Mouse (Mus musculus): ENCODE results near the gene Ky. TPM values are rescaled to one million over a fixed set of nuclear protein-coding genes. Genes with fewer than 3 reads are reported as not detected.

The Ky gene
- total RNA-seq, 4 experiments from 2014 or later, result 68.4 to 165 (median 129) TPM

GRCm38 (mm10) chr9:102502015-102502633 lies 3.4 kb upstream of the Ky start:
- DNase-seq (ENCODE audit: low spot score in 2 of 2), result no peak

GRCm38 (mm10) chr9:102504716-102505378 lies 703 bp upstream of the Ky start:
- DNase-seq (ENCODE audit: low spot score in 2 of 2), result no peak

GRCm38 (mm10) chr9:102508315-102508714 lies 2.8 kb downstream of the Ky start:
- DNase-seq (ENCODE audit: low spot score in 2 of 2), result no peak

- DNase-seq (ENCODE audit: low spot score in 2 of 2), result peak; percentile 89 to 93
Measured at GRCm38 (mm10) chr9:102511423-102511822, 5.9 kb downstream of the Ky start.

- DNase-seq (ENCODE audit: low spot score in 2 of 2), result peak; percentile 45 to 57
Measured at GRCm38 (mm10) chr9:102513578-102513977, 8.0 kb downstream of the Ky start.

GRCm38 (mm10) chr9:102518443-102518842 lies 12.9 kb downstream of the Ky start:
- DNase-seq (ENCODE audit: low spot score in 2 of 2), result peak; percentile 83 to 88

GRCm38 (mm10) chr9:102521396-102521795 lies 15.8 kb downstream of the Ky start:
- DNase-seq (ENCODE audit: low spot score in 2 of 2), result no peak

GRCm38 (mm10) chr9:102528106-102528505 lies 22.6 kb downstream of the Ky start:
- DNase-seq (ENCODE audit: low spot score in 2 of 2), result no peak

GRCm38 (mm10) chr9:102528561-102528960 lies 23.0 kb downstream of the Ky start:
- DNase-seq (ENCODE audit: low spot score in 2 of 2), result no peak

- DNase-seq (ENCODE audit: low spot score in 2 of 2), result no peak
Measured at GRCm38 (mm10) chr9:102529008-102529407, 23.5 kb downstream of the Ky start.

- no peak for DNase-seq (ENCODE audit: low spot score in 2 of 2)
Measured at GRCm38 (mm10) chr9:102531051-102531892, 25.7 kb downstream of the Ky start.

GRCm38 (mm10) chr9:102536968-102537367 lies 31.4 kb downstream of the Ky start:
- no peak for DNase-seq (ENCODE audit: low spot score in 2 of 2)

- no peak for DNase-seq (ENCODE audit: low spot score in 2 of 2)
Measured at GRCm38 (mm10) chr9:102539699-102540098, 34.1 kb downstream of the Ky start.

- no peak for DNase-seq (ENCODE audit: low spot score in 2 of 2)
Measured at GRCm38 (mm10) chr9:102541666-102542065, 36.1 kb downstream of the Ky start.

- DNase-seq (ENCODE audit: low spot score in 2 of 2), result no peak
Measured at GRCm38 (mm10) chr9:102542540-102542939, 37.0 kb downstream of the Ky start.

- no peak for DNase-seq (ENCODE audit: low spot score in 2 of 2)
Measured at GRCm38 (mm10) chr9:102543761-102544115, 38.2 kb downstream of the Ky start.

- DNase-seq (ENCODE audit: low spot score in 2 of 2), result no peak
Measured at GRCm38 (mm10) chr9:102544116-102544772, 38.7 kb downstream of the Ky start.

- no peak for DNase-seq (ENCODE audit: low spot score in 2 of 2)
Measured at GRCm38 (mm10) chr9:102544773-102545366, 39.3 kb downstream of the Ky start.

GRCm38 (mm10) chr9:102545406-102546255 lies 40.1 kb downstream of the Ky start:
- no peak for DNase-seq (ENCODE audit: low spot score in 2 of 2)

- no peak for DNase-seq (ENCODE audit: low spot score in 2 of 2)
Measured at GRCm38 (mm10) chr9:102546256-102547027, 40.9 kb downstream of the Ky start.

Data from gastrocnemius, adult 8-10 months (tissue).